Mouse (Mus musculus) fat pad, adult 2 months (tissue): ENCODE data around the gene Rasa3.

ENCODE experiments used
- DNase-seq: peaks from one replicate; pipeline ENCODE4 v3.0.0-alpha.2; 2011; ENCODE audit warnings: low read depth, low spot score; ENCODE audit errors: extremely low read depth

The Rasa3 gene

GRCm38 (mm10) chr8:13685674-13686314 lies 8.4 kb upstream of the Rasa3 start:
- no peak for DNase-seq

GRCm38 (mm10) chr8:13684131-13684530 lies 6.7 kb upstream of the Rasa3 start:
- no peak for DNase-seq

GRCm38 (mm10) chr8:13678182-13678581 lies 779 bp upstream of the Rasa3 start:
- DNase-seq, result no peak

- DNase-seq, result no peak
Measured at GRCm38 (mm10) chr8:13676701-13677412, 546 bp downstream of the Rasa3 start.

GRCm38 (mm10) chr8:13676302-13676700 lies 1.1 kb downstream of the Rasa3 start:
- DNase-seq, result peak; percentile 45

- DNase-seq, result no peak
Measured at GRCm38 (mm10) chr8:13675524-13675923, 1.9 kb downstream of the Rasa3 start.

- DNase-seq, result no peak
Measured at GRCm38 (mm10) chr8:13675121-13675520, 2.3 kb downstream of the Rasa3 start.

- no peak for DNase-seq
Measured at GRCm38 (mm10) chr8:13674294-13675010, 3.0 kb downstream of the Rasa3 start.

- no peak for DNase-seq
Measured at GRCm38 (mm10) chr8:13673215-13673614, 4.2 kb downstream of the Rasa3 start.

GRCm38 (mm10) chr8:13671246-13672003 lies 6.0 kb downstream of the Rasa3 start:
- DNase-seq, result no peak

- no peak for DNase-seq
Measured at GRCm38 (mm10) chr8:13670011-13670471, 7.4 kb downstream of the Rasa3 start.

GRCm38 (mm10) chr8:13668367-13668766 lies 9.0 kb downstream of the Rasa3 start:
- DNase-seq, result no peak

- DNase-seq, result no peak
Measured at GRCm38 (mm10) chr8:13667917-13668316, 9.5 kb downstream of the Rasa3 start.

GRCm38 (mm10) chr8:13665944-13666343 lies 11.5 kb downstream of the Rasa3 start:
- no peak for DNase-seq

GRCm38 (mm10) chr8:13665538-13665937 lies 11.9 kb downstream of the Rasa3 start:
- DNase-seq, result no peak

- peak; percentile 100 for DNase-seq
Measured at GRCm38 (mm10) chr8:13664711-13665210, 12.6 kb downstream of the Rasa3 start.

GRCm38 (mm10) chr8:13660323-13660722 lies 17.1 kb downstream of the Rasa3 start:
- DNase-seq, result no peak

GRCm38 (mm10) chr8:13657479-13657878 lies 19.9 kb downstream of the Rasa3 start:
- no peak for DNase-seq

- no peak for DNase-seq
Measured at GRCm38 (mm10) chr8:13655033-13655351, 22.4 kb downstream of the Rasa3 start.

- no peak for DNase-seq
Measured at GRCm38 (mm10) chr8:13654350-13655032, 22.9 kb downstream of the Rasa3 start.
